Mouse (Mus musculus) neural tube, embryonic 12.5 days (tissue): ENCODE data around the gene Eif6. TPM values are rescaled to one million over a fixed set of nuclear protein-coding genes. Genes with fewer than 3 reads are reported as not detected.

Experiments used
- ATAC-seq: fragments of 200-750 bp; cut with Nextera tagmentation; 2 replicates; pipeline ENCODE4 v1.8.0; 2017; ENCODE audit warnings: low read depth, mild to moderate bottlenecking, moderate TSS enrichment, moderate library complexity; ENCODE audit not compliant: low FRiP score
- H3K27ac ChIP-seq: fragments of 300-500 bp; sonication (generic); 2 replicates; pipeline ENCODE4 v1.5.1; 2016
- H3K27me3 ChIP-seq: fragments of 300-500 bp; sonication (generic); replicated peaks from 2 replicates; pipeline ENCODE4 v1.6.1; 2016; ENCODE audit warnings: mild to moderate bottlenecking
- H3K36me3 ChIP-seq: fragments of 300-500 bp; sonication (generic); 2 replicates; pipeline ENCODE4 v1.6.1; 2016; ENCODE audit warnings: mild to moderate bottlenecking
- H3K4me1 ChIP-seq: fragments of 300-500 bp; sonication (generic); 2 replicates; pipeline ENCODE4 v1.6.1; 2016
- H3K4me2 ChIP-seq: fragments of 300-500 bp; sonication (generic); replicated peaks from 2 replicates; pipeline ENCODE4 v1.6.1; 2016; ENCODE audit warnings: mild to moderate bottlenecking
- H3K4me3 ChIP-seq: fragments of 300-500 bp; sonication (generic); 2 replicates; pipeline ENCODE4 v1.5.1; 2016
- H3K9ac ChIP-seq: fragments of 300-500 bp; sonication (generic); 2 replicates; pipeline ENCODE4 v1.6.1; 2016; ENCODE audit warnings: mild to moderate bottlenecking
- H3K9me3 ChIP-seq: fragments of 300-500 bp; sonication (generic); 2 replicates; pipeline ENCODE4 v1.6.1; 2016; ENCODE audit warnings: mild to moderate bottlenecking
- WGBS: fragments of 180-500 bp; shearing (Covaris S2); methylation state at CpG from one replicate; pipeline ENCODE4 v1.1.7; 2016; 5-methylcytosine and 5-hydroxymethylcytosine counted together
- polyA plus RNA-seq: library from polyadenylated mRNA; unstranded; fragments of >200 nt; fragmentation: Nextera tagmentation; extraction: Ambion mirVana; gene quantifications from 2 replicates; pipeline ENCODE4 v1.2.1, GENCODE M21; 2016

The Eif6 gene
- 173 and 177 TPM in 2 replicates for polyA plus RNA-seq

DNA sequence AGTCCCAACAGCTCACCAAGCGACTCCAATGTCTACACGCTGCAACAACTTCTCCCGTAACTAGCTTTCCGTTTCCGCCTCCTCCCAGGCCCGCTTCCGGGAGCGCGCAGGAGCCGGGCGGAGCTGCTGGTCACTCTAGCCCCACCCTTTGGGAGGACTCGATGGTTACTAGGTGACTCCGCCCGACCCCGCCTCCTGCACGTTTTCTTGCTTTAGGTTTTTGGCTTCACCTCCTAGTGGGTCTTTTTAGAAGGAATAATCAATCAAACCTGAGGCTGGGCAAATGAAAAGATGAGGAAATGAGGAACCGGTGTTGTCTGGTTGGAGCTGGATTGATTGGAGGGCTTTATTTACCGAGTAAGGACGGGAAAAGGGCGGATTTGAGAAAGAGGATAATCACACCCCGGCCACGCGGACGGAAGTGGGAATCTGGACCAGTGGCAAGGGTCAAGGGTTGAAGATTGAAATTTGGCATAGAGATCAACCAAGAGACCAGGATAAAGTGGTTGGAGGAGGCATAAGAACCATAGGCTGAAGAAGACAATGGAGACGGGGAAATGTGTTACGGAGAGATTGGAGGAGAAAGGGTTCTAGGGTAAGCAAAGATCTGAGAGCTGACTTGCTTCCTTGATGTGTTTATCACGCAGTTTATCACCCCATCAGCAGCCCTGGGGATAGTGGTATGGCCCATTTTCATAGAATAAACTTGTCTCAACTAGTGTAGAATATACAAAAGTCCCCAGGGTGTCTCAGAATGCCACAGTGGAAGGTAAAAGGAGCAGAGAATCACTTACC, at the start of gene Eif6:
Gene Eif6 (minus strand): TSS at position 296 of the 795 bp plus-strand sequence.
- H3K27me3 ChIP-seq: no peaks in the 10 kb centered on the region
- peak within 1 kb of the TSS; percentile 83 for H3K9ac ChIP-seq
- 0 out of 2 replicates have a peak within 1 kb of the TSS, but pooled peaks have one; percentile 37 for H3K27ac ChIP-seq
- WGBS: 3% methylated on average over 27 of the region's 27 CpGs
- no peaks in the 10 kb centered on the region for H3K9me3 ChIP-seq
- peaks cover 21% of the 10 kb centered on the region for H3K36me3 ChIP-seq
- ATAC-seq: peak; percentile 92
- H3K4me1 ChIP-seq: peaks cover 19% of the 10 kb centered on the region
- peak within 1 kb of the TSS; percentile 95 for H3K4me2 ChIP-seq
- H3K4me3 ChIP-seq: peak within 1 kb of the TSS; percentile 91

DNA sequence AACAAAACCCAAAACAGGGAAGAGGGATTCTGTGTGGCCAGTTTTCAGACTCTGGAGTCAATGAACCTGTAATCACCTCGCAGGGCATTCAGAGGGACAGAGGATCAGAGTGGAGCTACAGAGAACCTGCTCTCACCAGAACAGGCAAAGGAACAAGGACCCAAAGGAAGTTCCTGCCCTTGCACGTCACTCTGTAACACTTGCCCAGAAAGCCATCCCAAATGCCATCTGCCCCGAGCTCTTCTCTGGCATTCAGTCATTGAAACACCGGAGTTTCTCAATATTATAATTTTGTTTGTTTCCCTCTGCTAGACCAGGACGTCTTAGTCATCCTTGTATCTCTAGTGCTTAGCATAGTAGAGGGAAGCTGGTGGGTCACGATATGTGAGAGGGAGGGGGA, 46.9 kb upstream of the Eif6 start:
- WGBS: 81% methylated on average over 6 of the region's 6 CpGs

DNA sequence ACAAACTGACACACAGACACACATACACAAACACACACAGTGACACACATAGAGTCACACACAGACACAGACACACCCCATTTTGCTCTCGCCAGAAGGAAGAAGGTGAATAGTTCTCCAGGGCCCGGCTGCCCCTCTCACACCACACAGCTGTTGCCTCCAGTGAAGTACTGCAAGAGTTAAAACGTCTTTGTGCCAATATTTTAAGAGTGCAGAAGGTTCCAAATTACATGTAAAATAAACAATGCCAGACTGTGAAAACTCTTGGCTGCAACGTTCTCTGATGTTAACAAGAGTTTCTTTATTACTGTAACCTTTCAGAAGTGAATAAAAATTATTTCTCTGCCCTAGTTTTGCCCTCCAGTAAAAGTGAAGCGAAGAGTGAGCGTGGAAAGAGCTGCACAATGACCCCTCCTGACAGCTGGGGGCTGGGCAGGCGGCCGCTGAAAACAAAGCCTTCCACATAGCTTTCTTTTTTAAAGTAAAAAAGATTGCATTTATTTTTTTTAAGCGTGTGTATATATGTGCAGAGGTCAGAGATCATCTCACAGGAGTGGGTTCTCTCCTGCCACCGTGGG, 46.3 kb upstream of the Eif6 start:
- peak overlapping the region; percentile 23 for H3K27ac ChIP-seq
- ATAC-seq: no peak
- H3K36me3 ChIP-seq: peaks cover 8% of the 10 kb centered on the region
- no peak overlapping the region for H3K4me2 ChIP-seq
- H3K4me1 ChIP-seq: peaks cover 24% of the 10 kb centered on the region
- H3K9me3 ChIP-seq: no peaks in the 10 kb centered on the region
- no peaks in the 10 kb centered on the region for H3K27me3 ChIP-seq
- H3K4me3 ChIP-seq: no peak overlapping the region
- WGBS: 47% methylated on average over 10 of the region's 10 CpGs
- H3K9ac ChIP-seq: no peak overlapping the region

More for the DNA sequence above, 46.9 kb upstream of the Eif6 start:
- Histone ChIP-seq H3K9ac (no peak overlapping the region), H3K36me3 (peaks cover 7% of the 10 kb centered on the region), H3K27me3 (no peaks in the 10 kb centered on the region), H3K9me3 (no peaks in the 10 kb centered on the region), H3K27ac (peak overlapping the region; percentile 23; the same call in 1 of the 2 replicates), H3K4me3 (no peak overlapping the region), H3K4me1 (peaks cover 24% of the 10 kb centered on the region), H3K4me2 (no peak overlapping the region)
- no peak for ATAC-seq

DNA sequence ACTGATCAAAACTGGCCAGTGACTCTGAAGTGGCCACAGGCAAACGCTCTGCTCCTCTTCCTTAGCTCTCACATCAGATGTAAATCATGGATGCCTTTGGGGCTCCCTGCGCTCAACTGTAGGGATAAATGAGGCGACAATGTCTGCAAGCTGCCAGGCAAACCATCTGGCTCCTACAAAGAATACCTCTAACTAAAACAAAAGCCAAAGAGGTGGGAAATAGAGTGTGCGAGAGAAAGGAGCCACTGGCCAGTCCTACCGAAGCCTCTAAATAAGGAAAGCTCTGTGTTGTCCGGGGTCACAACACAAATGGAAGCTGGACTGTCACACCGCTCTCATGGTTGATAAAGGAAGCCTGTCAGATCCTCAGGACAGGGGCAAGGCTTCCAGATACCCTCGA, 45.8 kb upstream of the Eif6 start:
- peak overlapping the region; percentile 23 for H3K27ac ChIP-seq

DNA sequence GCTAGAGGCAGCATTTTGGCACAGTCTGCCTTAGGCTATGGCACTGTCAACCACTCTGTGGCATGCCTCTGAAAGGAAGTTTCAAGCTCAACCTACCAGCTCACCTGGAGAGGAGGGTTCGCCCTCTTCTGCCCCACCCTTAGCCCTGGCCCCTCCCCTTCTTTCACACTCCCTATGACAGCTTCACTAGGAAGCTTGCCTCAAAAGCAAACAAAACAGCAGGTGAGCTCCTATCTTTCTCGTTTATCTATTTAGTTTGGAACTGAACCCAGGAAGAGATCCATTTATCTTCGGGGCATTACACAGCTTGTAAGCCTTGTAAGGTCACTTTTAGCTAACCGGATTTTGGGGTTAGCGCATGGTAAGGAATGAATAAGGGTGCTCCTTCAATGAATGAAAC, 43.0 kb upstream of the Eif6 start:
- H3K9me3 ChIP-seq: no peaks in the 10 kb centered on the region
- no peak overlapping the region for H3K27ac ChIP-seq
- H3K4me2 ChIP-seq: no peak overlapping the region
- H3K4me1 ChIP-seq: peaks cover 24% of the 10 kb centered on the region
- H3K27me3 ChIP-seq: no peaks in the 10 kb centered on the region
- no peak overlapping the region for H3K4me3 ChIP-seq
- WGBS: 80% methylated on average over 5 of the region's 5 CpGs
- ATAC-seq: no peak
- H3K9ac ChIP-seq: no peak overlapping the region
- H3K36me3 ChIP-seq: peaks cover 3% of the 10 kb centered on the region; the same call in 1 of the 2 replicates

More for the DNA sequence above, 45.8 kb upstream of the Eif6 start:
- Histone ChIP-seq H3K4me3 (no peak overlapping the region), H3K36me3 (peaks cover 8% of the 10 kb centered on the region), H3K9ac (no peak overlapping the region), H3K9me3 (no peaks in the 10 kb centered on the region), H3K4me1 (peaks cover 24% of the 10 kb centered on the region), H3K27me3 (no peaks in the 10 kb centered on the region), H3K4me2 (no peak overlapping the region)
- 47% methylated on average over 8 of the region's 8 CpGs for WGBS
- no peak for ATAC-seq

DNA sequence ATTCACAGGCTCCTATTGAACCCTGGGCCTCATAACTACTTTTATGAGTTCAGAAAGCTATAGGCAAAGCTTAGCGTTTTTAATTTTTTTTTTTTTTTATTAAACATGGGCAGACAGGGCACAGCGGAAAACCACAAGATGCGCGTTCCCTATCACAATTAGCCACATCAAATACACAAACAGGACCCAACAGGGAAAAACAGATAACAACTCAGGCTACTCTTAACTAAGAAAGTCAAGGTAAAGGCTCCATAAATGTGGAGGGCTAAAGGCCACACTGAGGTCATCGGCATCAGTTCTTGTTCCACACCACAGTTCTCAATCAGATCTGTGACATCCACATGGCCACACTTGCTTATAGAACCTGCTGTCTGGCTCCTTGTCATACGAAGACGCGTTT, 41.6 kb upstream of the Eif6 start:
- H3K9me3 ChIP-seq: no peaks in the 10 kb centered on the region
- H3K36me3 ChIP-seq: peaks cover 3% of the 10 kb centered on the region; the same call in 1 of the 2 replicates
- no peaks in the 10 kb centered on the region for H3K27me3 ChIP-seq
- peaks cover 22% of the 10 kb centered on the region for H3K4me1 ChIP-seq
- no peak overlapping the region for H3K4me3 ChIP-seq
- no peak for ATAC-seq
- H3K9ac ChIP-seq: no peak overlapping the region
- 96% methylated on average over 8 of the region's 8 CpGs for WGBS
- no peak overlapping the region for H3K4me2 ChIP-seq
- no peak overlapping the region for H3K27ac ChIP-seq

DNA sequence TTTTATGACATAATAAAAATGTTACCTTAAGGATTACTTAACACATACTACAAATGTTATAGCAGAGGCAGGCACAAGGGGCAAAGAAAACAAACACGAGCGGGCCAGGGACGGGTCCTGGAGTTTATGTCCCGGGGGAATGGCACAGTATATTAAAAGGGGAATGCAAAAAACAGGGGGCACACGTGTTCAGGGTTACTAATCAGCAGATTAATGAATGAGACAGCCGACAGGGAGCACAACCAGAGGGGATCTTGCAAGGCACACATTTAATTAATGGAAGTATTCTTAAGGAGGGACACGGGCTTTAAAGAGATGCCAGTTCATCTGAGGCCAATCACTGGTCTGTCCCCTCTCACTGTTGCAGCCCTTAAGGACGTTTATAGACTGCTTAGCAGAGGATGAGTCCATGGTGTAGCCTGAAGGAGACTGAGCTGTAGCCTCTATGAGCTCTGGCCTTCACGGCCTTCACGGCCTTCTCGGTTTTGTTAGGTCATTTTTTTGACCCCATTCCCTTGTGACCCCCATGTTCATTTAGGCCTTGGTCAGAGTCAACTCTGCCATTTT, 36.7 kb upstream of the Eif6 start:
- no peak overlapping the region for H3K9ac ChIP-seq
- H3K27me3 ChIP-seq: no peaks in the 10 kb centered on the region
- H3K27ac ChIP-seq: peak overlapping the region; percentile 32; the same call in 1 of the 2 replicates
- H3K4me3 ChIP-seq: no peak overlapping the region
- H3K4me1 ChIP-seq: peaks cover 13% of the 10 kb centered on the region
- no peaks in the 10 kb centered on the region for H3K9me3 ChIP-seq
- peak overlapping the region; percentile 27; the same call in 1 of the 2 replicates for H3K4me2 ChIP-seq
- ATAC-seq: peak; percentile 79
- peaks cover 6% of the 10 kb centered on the region for H3K36me3 ChIP-seq
- WGBS: 30% methylated on average over 11 of the region's 11 CpGs

DNA sequence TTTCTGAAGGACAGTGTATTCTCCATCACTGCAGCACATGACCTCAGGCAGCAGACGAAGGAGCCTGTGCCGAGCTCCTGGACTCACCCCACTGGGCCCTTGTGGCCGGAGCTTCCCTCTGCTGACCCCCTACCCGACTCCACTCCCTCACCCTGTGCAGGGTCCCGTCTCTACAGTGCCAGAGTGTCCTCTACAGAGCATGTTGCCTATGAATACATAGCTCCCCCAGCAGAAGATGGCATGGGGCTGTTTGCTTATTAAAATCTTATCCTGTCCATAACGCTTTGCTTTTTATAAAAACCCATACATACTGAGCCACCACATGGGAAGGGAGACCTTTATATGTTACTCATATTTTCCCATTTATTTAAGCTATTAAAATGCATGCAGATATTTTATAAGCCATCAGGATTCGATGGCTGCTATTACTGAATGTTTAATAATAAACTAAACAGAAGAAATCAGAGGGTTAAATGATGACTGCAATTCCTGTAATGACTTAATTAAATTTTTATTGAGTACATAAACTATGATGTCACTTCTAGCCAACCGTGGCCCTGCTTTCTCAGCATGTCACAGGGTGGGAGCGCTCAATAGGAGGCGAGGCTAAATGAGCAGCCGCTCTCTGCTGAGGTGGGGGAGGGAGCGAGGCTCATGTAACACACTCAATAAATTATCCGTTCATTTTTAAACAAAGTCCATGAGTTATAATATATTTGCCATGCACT, 36.0 kb upstream of the Eif6 start:
- no peak overlapping the region for H3K4me3 ChIP-seq
- H3K27me3 ChIP-seq: no peaks in the 10 kb centered on the region
- 41% methylated on average over 13 of the region's 13 CpGs for WGBS
- H3K27ac ChIP-seq: peak overlapping the region; percentile 62
- H3K4me2 ChIP-seq: 0 out of 2 replicates have a peak overlapping the region, but pooled peaks have one; percentile 27
- no peak overlapping the region for H3K9ac ChIP-seq
- ATAC-seq: peak; percentile 90
- peaks cover 13% of the 10 kb centered on the region for H3K4me1 ChIP-seq
- H3K9me3 ChIP-seq: no peaks in the 10 kb centered on the region
- peaks cover 6% of the 10 kb centered on the region for H3K36me3 ChIP-seq

DNA sequence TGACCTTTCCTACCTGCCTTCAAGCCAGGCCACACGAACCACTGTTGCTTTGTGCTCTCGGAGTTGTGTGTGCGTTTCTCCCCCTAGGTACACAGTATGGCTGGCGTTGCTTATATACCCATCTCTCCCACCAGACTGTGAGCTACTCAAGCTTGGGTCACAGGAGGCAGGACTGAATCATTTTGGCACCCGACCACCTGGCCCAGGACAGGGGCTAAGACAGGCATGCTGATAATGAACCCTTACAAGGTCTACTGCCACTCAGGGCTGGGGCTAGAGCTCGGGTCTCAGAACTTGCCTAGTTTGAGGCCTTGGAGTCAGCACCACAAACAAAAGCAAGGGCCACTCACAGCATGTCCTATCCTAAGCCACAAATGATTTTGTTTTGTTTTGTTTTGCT, 34.9 kb upstream of the Eif6 start:
- no peaks in the 10 kb centered on the region for H3K27me3 ChIP-seq
- no peak overlapping the region for H3K9ac ChIP-seq
- ATAC-seq: no peak
- H3K4me3 ChIP-seq: no peak overlapping the region
- H3K36me3 ChIP-seq: peaks cover 16% of the 10 kb centered on the region
- no peaks in the 10 kb centered on the region for H3K9me3 ChIP-seq
- no peak overlapping the region for H3K4me2 ChIP-seq
- H3K27ac ChIP-seq: 0 out of 2 replicates have a peak overlapping the region, but pooled peaks have one; percentile 37
- 96% methylated on average over 6 of the region's 6 CpGs for WGBS
- peaks cover 13% of the 10 kb centered on the region for H3K4me1 ChIP-seq

DNA sequence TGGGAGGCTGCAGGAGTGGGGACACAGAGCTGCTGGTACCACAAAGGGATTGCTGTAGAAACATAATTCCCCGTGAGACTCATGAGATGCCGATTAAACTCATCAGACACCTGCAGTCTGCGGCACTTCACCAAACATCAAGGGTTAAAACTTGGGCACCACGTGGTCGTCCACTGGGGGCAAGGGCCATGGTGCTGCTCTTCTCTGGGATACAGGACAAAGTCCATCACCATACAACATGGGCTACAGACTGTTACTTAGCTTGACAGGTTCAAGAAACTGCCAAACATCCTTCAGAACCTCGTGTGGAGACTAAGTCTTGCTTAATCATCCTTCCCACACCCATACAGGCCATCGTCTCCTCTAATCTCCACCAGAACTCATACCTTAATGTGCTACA, 33.4 kb upstream of the Eif6 start:
- no peak overlapping the region for H3K27ac ChIP-seq
- peaks cover 21% of the 10 kb centered on the region for H3K36me3 ChIP-seq
- 86% methylated on average over 7 of the region's 7 CpGs for WGBS

DNA sequence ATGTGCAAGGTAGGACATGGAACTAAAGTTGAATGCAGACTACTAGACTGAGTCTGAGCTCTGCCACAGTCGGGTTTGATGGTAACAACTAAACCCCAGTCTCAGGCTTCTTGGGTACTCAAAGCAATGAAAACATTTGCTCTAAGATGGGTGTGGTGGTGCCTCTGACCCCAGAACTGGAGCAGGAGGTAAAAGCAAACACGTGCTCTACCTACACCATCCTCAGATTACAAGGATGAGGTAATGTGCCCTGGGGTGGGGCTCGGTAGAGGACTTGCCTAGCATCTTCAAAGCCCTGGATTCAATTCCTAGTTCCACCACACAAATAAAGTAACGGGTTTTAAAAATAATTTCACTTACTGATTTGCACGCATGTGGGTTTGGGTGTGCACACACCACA, 25.8 kb upstream of the Eif6 start:
- no peak overlapping the region for H3K4me3 ChIP-seq
- no peaks in the 10 kb centered on the region for H3K27me3 ChIP-seq
- no peak overlapping the region for H3K9ac ChIP-seq
- no peak overlapping the region for H3K27ac ChIP-seq
- H3K4me1 ChIP-seq: no peaks in the 10 kb centered on the region
- peaks cover 48% of the 10 kb centered on the region for H3K36me3 ChIP-seq
- no peaks in the 10 kb centered on the region for H3K9me3 ChIP-seq
- WGBS: 93% methylated on average over 5 of the region's 5 CpGs
- no peak for ATAC-seq
- no peak overlapping the region for H3K4me2 ChIP-seq

More for the DNA sequence above, 33.4 kb upstream of the Eif6 start:
- no peak for ATAC-seq
- H3K9ac ChIP-seq: no peak overlapping the region
- no peak overlapping the region for H3K4me2 ChIP-seq
- H3K27me3 ChIP-seq: no peaks in the 10 kb centered on the region
- H3K9me3 ChIP-seq: no peaks in the 10 kb centered on the region
- peaks cover 13% of the 10 kb centered on the region for H3K4me1 ChIP-seq
- no peak overlapping the region for H3K4me3 ChIP-seq

DNA sequence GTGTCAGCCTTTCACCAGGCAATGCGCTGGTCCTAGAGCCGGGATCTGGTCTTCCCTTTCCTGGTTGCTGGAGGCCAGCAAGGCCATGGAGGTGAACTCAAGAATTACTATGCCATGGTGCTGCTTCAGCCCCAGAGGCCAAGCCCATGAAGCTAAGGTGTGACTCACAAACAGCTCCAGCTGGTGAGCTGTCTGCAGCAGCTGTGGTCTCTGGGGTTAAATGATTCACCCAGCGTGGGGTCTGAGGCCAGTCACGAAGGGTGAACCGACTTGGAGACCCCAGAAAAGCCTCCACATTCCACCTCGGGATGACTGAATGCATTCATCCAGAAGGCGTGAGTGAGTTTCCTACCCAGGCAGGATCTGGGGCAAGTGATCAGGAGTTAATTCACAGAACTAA, 23.4 kb upstream of the Eif6 start:
- ATAC-seq: no peak
- Histone ChIP-seq H3K36me3 (peaks cover 52% of the 10 kb centered on the region), H3K9me3 (no peaks in the 10 kb centered on the region), H3K9ac (no peak overlapping the region), H3K4me3 (no peak overlapping the region), H3K4me2 (no peak overlapping the region), H3K27me3 (no peaks in the 10 kb centered on the region), H3K4me1 (no peaks in the 10 kb centered on the region), H3K27ac (no peak overlapping the region)
- 82% methylated on average over 7 of the region's 7 CpGs for WGBS
